Mouse (Mus musculus) embryo, embryonic 9.5 days (tissue): Measurements from ENCODE around the gene Gm10662.
"Not testable (repeated sequence)": the region's sequence is repeated elsewhere in the genome, so short reads cannot be mapped to it uniquely, and the experiment has no call there.

Experiments used
- DNase-seq: peaks from one replicate; pipeline ENCODE4 v3.0.0-alpha.2; 2017; ENCODE audit errors: extremely low spot score

The Gm10662 gene

DNA sequence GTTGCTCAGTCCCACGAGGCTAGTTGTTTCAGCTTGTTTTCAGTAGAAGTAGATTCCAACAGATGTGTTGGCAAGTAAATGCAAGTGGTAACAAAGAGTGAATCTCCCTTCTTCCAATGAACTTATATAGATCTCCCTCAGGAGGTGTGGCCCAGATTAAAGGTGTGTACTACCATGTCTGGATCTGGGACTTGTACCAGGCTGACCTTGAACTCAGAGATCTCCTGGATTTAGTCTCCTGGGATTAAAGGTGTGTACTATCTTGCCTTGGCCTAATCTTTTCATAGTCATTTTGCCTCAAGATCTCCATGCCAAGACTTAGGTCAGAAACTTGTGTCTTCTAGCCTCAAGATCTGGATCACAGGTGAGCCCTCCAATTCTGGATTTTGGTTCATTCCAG lies at the start of gene Gm10662:
Gene Gm10662 (minus strand): TSS at position 101 of the 400 bp plus-strand sequence.
- DNase-seq = not testable (repeated sequence)

DNA sequence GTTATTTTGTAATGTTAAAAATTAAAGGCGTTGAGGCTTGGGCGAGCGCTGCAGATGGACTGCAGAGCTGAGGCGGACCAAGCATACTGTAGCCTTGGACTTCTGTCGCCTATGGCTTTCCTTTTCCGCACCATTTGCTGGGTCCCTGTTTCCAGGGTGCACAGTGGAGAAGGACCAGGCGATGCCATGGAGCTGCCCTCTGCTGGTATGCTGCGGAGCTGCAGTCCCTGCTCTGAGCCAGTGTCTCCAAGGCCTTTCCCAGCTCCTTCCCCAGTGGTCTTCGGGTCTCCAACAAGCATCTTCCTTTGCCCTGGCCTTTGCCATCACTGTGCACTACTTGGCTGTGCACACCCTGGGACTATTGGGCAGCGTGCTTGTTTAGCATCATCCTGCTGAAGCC lies 19.2 kb upstream of the Gm10662 start:
- DNase-seq = not testable (repeated sequence)
